Mouse (Mus musculus) lung, postnatal 0 days (tissue): ENCODE data around the gene Slc34a3. TPM values are rescaled to one million over a fixed set of nuclear protein-coding genes. Genes with fewer than 3 reads are reported as not detected.

ENCODE experiments used
- ATAC-seq: fragments of 200-750 bp; cut with Nextera tagmentation; 2 replicates; pipeline ENCODE4 v1.8.0; 2017; ENCODE audit warnings: moderate library complexity
- DNase-seq: peaks from one replicate; pipeline ENCODE4 v3.0.0-alpha.2; 2016; ENCODE audit warnings: low spot score
- H3K27ac ChIP-seq: fragments of 300-500 bp; sonication (generic); 2 replicates; pipeline ENCODE4 v1.5.1; 2014; ENCODE audit warnings: antibody characterized with exemption, mild to moderate bottlenecking, low read length, mixed read lengths
- H3K27me3 ChIP-seq: fragments of 300-500 bp; sonication (generic); replicated peaks from 2 replicates; pipeline ENCODE4 v1.6.1; 2014; ENCODE audit warnings: low read length, mixed read lengths; ENCODE audit not compliant: insufficient read depth
- H3K36me3 ChIP-seq: fragments of 300-500 bp; sonication (generic); 2 replicates; pipeline ENCODE4 v1.6.1; 2014; ENCODE audit warnings: low read length, mixed read lengths; ENCODE audit not compliant: insufficient read depth
- H3K4me1 ChIP-seq: fragments of 300-500 bp; sonication (generic); 2 replicates; pipeline ENCODE4 v1.6.1; 2014; ENCODE audit warnings: antibody characterized with exemption, low read depth, low read length, mixed read lengths; ENCODE audit not compliant: insufficient read depth
- H3K4me2 ChIP-seq: fragments of 300-500 bp; sonication (generic); replicated peaks from 2 replicates; pipeline ENCODE4 v1.6.1; 2014; ENCODE audit warnings: low read depth, mild to moderate bottlenecking, low read length, moderate library complexity, mixed read lengths
- H3K4me3 ChIP-seq: fragments of 300-500 bp; sonication (generic); 2 replicates; pipeline ENCODE4 v1.5.1; 2014; ENCODE audit warnings: low read depth, low read length
- H3K9ac ChIP-seq: fragments of 300-500 bp; sonication (generic); replicated peaks from 2 replicates; pipeline ENCODE4 v1.6.1; 2014; ENCODE audit warnings: low read depth, mild to moderate bottlenecking
- H3K9me3 ChIP-seq: fragments of 300-500 bp; sonication (generic); 2 replicates; pipeline ENCODE4 v1.6.1; 2016; ENCODE audit warnings: low read length, mixed read lengths
- CTCF ChIP-seq: IDR thresholded peaks from 2 replicates; pipeline ENCODE4 v1.5.1; 2016; ENCODE audit warnings: antibody characterized with exemption, mild to moderate bottlenecking
- EP300 ChIP-seq: IDR thresholded peaks from 2 replicates; pipeline ENCODE4 v1.6.1; 2016; ENCODE audit warnings: antibody characterized with exemption, mild to moderate bottlenecking, control low read depth
- WGBS: fragments of 180-500 bp; shearing (Covaris S2); extraction: QIAGEN DNeasy Blood & Tissue Kit; methylation state at CpG from one replicate; pipeline ENCODE4 v1.1.7; 2014; 5-methylcytosine and 5-hydroxymethylcytosine counted together
- polyA plus RNA-seq: library from polyadenylated mRNA; unstranded; fragments of >200 nt; fragmentation: Nextera tagmentation; extraction: Ambion mirVana; gene quantifications from 2 replicates; pipeline ENCODE4 v1.2.1, GENCODE M21; 2015

Gene Slc34a3
- polyA plus RNA-seq, 1 experiment from 2014 or later = not detected

GRCm38 (mm10) chr2:25184496-25184895, 49.7 kb downstream of the Slc34a3 start:
- Histone ChIP-seq H3K27me3 (0 out of 2 replicates have a peak, but pooled peaks cover 15% of the 10 kb centered on the region), H3K9ac (no peak overlapping the region), H3K36me3 (no peaks in the 10 kb centered on the region), H3K4me3 (no peak overlapping the region), H3K9me3 (no peaks in the 10 kb centered on the region), H3K27ac (no peak overlapping the region), H3K4me1 (no peaks in the 10 kb centered on the region), H3K4me2 (no peak overlapping the region)
- DNase-seq (no peak), ATAC-seq (no peak)
- WGBS = 96% methylated on average over 7 of the region's 7 CpGs
- TF ChIP-seq EP300 (no peak), CTCF (no peak)

- 0 out of 2 replicates have a peak, but pooled peaks cover 16% of the 10 kb centered on the region for H3K27me3 ChIP-seq
- H3K4me2 ChIP-seq = peak overlapping the region; percentile 91
- DNase-seq (no peak), ATAC-seq (no peak)
- no peak overlapping the region for H3K27ac ChIP-seq
- H3K36me3 ChIP-seq = no peaks in the 10 kb centered on the region
- H3K4me3 ChIP-seq = no peak overlapping the region
- no peak for TF ChIP-seq CTCF
- no peaks in the 10 kb centered on the region for H3K4me1 ChIP-seq
- no peaks in the 10 kb centered on the region for H3K9me3 ChIP-seq
- WGBS = 66% methylated on average over 2 of the region's 2 CpGs
- H3K9ac ChIP-seq = no peak overlapping the region
Observed at GRCm38 (mm10) chr2:25183336-25183735, 50.8 kb downstream of the Slc34a3 start.

- DNase-seq (no peak), ATAC-seq (no peak)
- H3K27ac ChIP-seq = no peak overlapping the region
- WGBS = 26% methylated on average over 6 of the region's 6 CpGs
- no peaks in the 10 kb centered on the region for H3K9me3 ChIP-seq
- H3K9ac ChIP-seq = 0 out of 2 replicates have a peak overlapping the region, but pooled peaks have one; percentile 16
- TF ChIP-seq EP300 (no peak), CTCF (no peak)
- peaks cover 6% of the 10 kb centered on the region; the same call in 1 of the 2 replicates for H3K4me1 ChIP-seq
- no peaks in the 10 kb centered on the region for H3K36me3 ChIP-seq
- peak overlapping the region; percentile 91 for H3K4me2 ChIP-seq
- peak overlapping the region; percentile 63 for H3K4me3 ChIP-seq
- H3K27me3 ChIP-seq = 0 out of 2 replicates have a peak, but pooled peaks cover 16% of the 10 kb centered on the region
Observed at GRCm38 (mm10) chr2:25182664-25183063, 51.5 kb downstream of the Slc34a3 start.

GRCm38 (mm10) chr2:25181891-25182397, 52.2 kb downstream of the Slc34a3 start:
- 0 out of 2 replicates have a peak, but pooled peaks cover 16% of the 10 kb centered on the region for H3K27me3 ChIP-seq
- 1% methylated on average over 17 of the region's 17 CpGs for WGBS
- peak overlapping the region; percentile 58 for H3K9ac ChIP-seq
- peaks cover 13% of the 10 kb centered on the region; the same call in 1 of the 2 replicates for H3K4me1 ChIP-seq
- no peak for TF ChIP-seq EP300
- TF ChIP-seq CTCF = no peak
- peak overlapping the region; percentile 89 for H3K27ac ChIP-seq
- peak overlapping the region; percentile 63 for H3K4me3 ChIP-seq
- ATAC-seq (no peak), DNase-seq (no peak)
- peak overlapping the region; percentile 91 for H3K4me2 ChIP-seq
- no peaks in the 10 kb centered on the region for H3K9me3 ChIP-seq
- no peaks in the 10 kb centered on the region for H3K36me3 ChIP-seq

GRCm38 (mm10) chr2:25180973-25181890, 52.9 kb downstream of the Slc34a3 start:
- TF ChIP-seq EP300 (no peak), CTCF (peak; percentile 33)
- Histone ChIP-seq H3K4me1 (peaks cover 21% of the 10 kb centered on the region; the same call in 1 of the 2 replicates), H3K9me3 (no peaks in the 10 kb centered on the region), H3K27me3 (0 out of 2 replicates have a peak, but pooled peaks cover 11% of the 10 kb centered on the region), H3K9ac (peak overlapping the region; percentile 58), H3K4me2 (peak overlapping the region; percentile 91), H3K27ac (peak overlapping the region; percentile 89), H3K4me3 (peak overlapping the region; percentile 63), H3K36me3 (no peaks in the 10 kb centered on the region)
- ATAC-seq (peak; percentile 47), DNase-seq (peak; percentile 38)
- WGBS = 1% methylated on average over 99 of the region's 100 CpGs

GRCm38 (mm10) chr2:25180478-25180903, 53.7 kb downstream of the Slc34a3 start, which contains the start of gene Nrarp:
Nrarp (plus strand) TSS chr2:25180758.
- 0 out of 2 replicates have a peak, but pooled peaks cover 11% of the 10 kb centered on the region for H3K27me3 ChIP-seq
- peak; percentile 90 for ATAC-seq
- under 1% methylated on average over 35 of the region's 35 CpGs for WGBS
- DNase-seq = peak; percentile 95
- peak within 1 kb of the TSS; percentile 58 for H3K9ac ChIP-seq
- H3K4me1 ChIP-seq = peaks cover 26% of the 10 kb centered on the region; the same call in 1 of the 2 replicates
- H3K4me2 ChIP-seq = peak within 1 kb of the TSS; percentile 91
- peak within 1 kb of the TSS; percentile 89 for H3K27ac ChIP-seq
- TF ChIP-seq CTCF (peak; percentile 73), EP300 (no peak)
- H3K9me3 ChIP-seq = no peaks in the 10 kb centered on the region
- peak within 1 kb of the TSS; percentile 63 for H3K4me3 ChIP-seq
- H3K36me3 ChIP-seq = no peaks in the 10 kb centered on the region
